Mouse (Mus musculus) hindbrain, postnatal 0 days (tissue): ENCODE measurements around the gene Fabp7. TPM values are rescaled to one million over a fixed set of nuclear protein-coding genes. Genes with fewer than 3 reads are reported as not detected.

Experiments
- ATAC-seq: fragments of 200-750 bp; cut with Nextera tagmentation; 2 replicates; pipeline ENCODE4 v1.8.0; 2017; ENCODE audit warnings: mild to moderate bottlenecking, moderate TSS enrichment, moderate library complexity
- DNase-seq: peaks from one replicate; pipeline ENCODE4 v3.0.0-alpha.2; 2015; ENCODE audit warnings: low spot score
- H3K27ac ChIP-seq: fragments of 300-500 bp; sonication (generic); 2 replicates; pipeline ENCODE4 v1.5.1; 2014; ENCODE audit warnings: mild to moderate bottlenecking
- H3K27me3 ChIP-seq: fragments of 300-500 bp; sonication (generic); 2 replicates; pipeline ENCODE4 v1.6.1; 2014; ENCODE audit warnings: low read length, mixed read lengths; ENCODE audit not compliant: insufficient read depth
- H3K36me3 ChIP-seq: fragments of 300-500 bp; sonication (generic); 2 replicates; pipeline ENCODE4 v1.6.1; 2014; ENCODE audit warnings: low read length, mixed read lengths; ENCODE audit not compliant: insufficient read depth
- H3K4me1 ChIP-seq: fragments of 300-500 bp; sonication (generic); 2 replicates; pipeline ENCODE4 v1.6.1; 2014; ENCODE audit warnings: antibody characterized with exemption, low read length, mixed read lengths; ENCODE audit not compliant: insufficient read depth
- H3K4me2 ChIP-seq: fragments of 300-500 bp; sonication (generic); 2 replicates; pipeline ENCODE4 v1.6.1; 2014; ENCODE audit warnings: low read depth, mild to moderate bottlenecking, low read length, moderate library complexity, mixed read lengths
- H3K4me3 ChIP-seq: fragments of 300-500 bp; sonication (generic); 2 replicates; pipeline ENCODE4 v1.5.1; 2014; ENCODE audit warnings: low read length
- H3K9ac ChIP-seq: fragments of 300-500 bp; sonication (generic); replicated peaks from 2 replicates; pipeline ENCODE4 v1.6.1; 2014; ENCODE audit warnings: mild to moderate bottlenecking, low read length, moderate library complexity, mixed read lengths
- H3K9me3 ChIP-seq: fragments of 300-500 bp; sonication (generic); 2 replicates; pipeline ENCODE4 v1.6.1; 2016; ENCODE audit warnings: low read length, mixed read lengths
- CTCF ChIP-seq: IDR thresholded peaks from 2 replicates; pipeline ENCODE4 v1.5.1; 2016; ENCODE audit warnings: antibody characterized with exemption, control low read depth, low read depth
- WGBS: fragments of 180-500 bp; shearing (Covaris S2); extraction: QIAGEN DNeasy Blood & Tissue Kit; methylation state at CpG from one replicate; pipeline ENCODE4 v1.1.7; 2014; 5-methylcytosine and 5-hydroxymethylcytosine counted together
- polyA plus RNA-seq: library from polyadenylated mRNA; unstranded; fragments of >200 nt; fragmentation: Nextera tagmentation; extraction: Ambion mirVana; gene quantifications from 2 replicates; pipeline ENCODE4 v1.2.1, GENCODE M21; 2015
- total RNA-seq: library from RNA; depleted of rRNA; stranded (reverse); fragments of >200 nt; gene quantifications from 2 replicates; pipeline ENCODE4 v1.2.3, GENCODE M21; 2014

Fabp7 gene
- total and polyA plus RNA-seq, 2 experiments from 2014 or later: 708 to 3,353 TPM

DNA sequence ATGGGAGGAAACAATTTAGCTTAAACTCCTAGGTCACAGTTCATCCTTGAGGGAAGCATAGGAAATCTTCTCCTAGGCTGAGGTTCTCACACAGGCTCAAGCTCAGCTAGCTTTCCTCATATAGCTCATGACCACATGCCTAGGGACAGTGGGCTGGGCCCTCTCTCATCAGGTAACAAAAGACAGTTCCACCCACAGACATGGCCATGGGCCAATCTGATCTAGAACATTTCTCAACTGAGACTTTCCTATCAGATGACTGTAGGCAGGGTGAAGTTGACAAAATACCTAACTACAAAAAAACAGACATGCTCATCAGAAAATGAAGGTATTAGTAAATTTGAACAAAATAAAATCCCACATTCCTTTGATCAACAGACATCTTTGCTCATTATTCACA lies 37.6 kb upstream of the Fabp7 start:
- no peak for DNase-seq
- Histone ChIP-seq H3K4me1 (no peaks in the 10 kb centered on the region), H3K27me3 (no peaks in the 10 kb centered on the region), H3K9me3 (no peaks in the 10 kb centered on the region), H3K4me2 (no peak overlapping the region), H3K36me3 (no peaks in the 10 kb centered on the region), H3K27ac (no peak overlapping the region), H3K9ac (no peak overlapping the region), H3K4me3 (no peak overlapping the region)
- no peak for TF ChIP-seq CTCF
- no peak for ATAC-seq

DNA sequence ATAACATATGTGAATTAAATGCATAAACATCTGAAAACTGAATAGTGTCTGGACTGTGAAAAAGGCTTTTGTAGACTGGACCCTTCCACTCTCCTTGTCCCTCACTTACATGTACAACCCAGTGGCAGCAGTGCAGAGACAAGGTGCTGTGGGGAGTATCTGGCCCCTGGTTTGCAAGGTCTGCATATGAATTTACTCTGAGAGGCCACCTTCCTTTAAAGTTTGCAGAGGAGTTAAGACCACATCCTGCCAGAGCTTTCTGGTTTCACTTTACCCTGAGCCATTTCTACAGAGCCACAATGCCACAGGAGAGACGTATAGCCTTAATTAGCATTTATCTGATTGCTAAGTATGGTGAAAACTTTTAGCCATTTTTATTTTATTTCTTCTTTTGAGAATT lies 31.3 kb upstream of the Fabp7 start:
- Histone ChIP-seq H3K27ac (no peak overlapping the region), H3K4me3 (no peak overlapping the region), H3K36me3 (no peaks in the 10 kb centered on the region), H3K4me2 (no peak overlapping the region), H3K27me3 (no peaks in the 10 kb centered on the region), H3K9ac (no peak overlapping the region), H3K9me3 (no peaks in the 10 kb centered on the region), H3K4me1 (no peaks in the 10 kb centered on the region)
- TF ChIP-seq CTCF: no peak
- ATAC-seq (no peak), DNase-seq (no peak)
- 88% methylated on average over 1 of the region's 1 CpGs for WGBS

DNA sequence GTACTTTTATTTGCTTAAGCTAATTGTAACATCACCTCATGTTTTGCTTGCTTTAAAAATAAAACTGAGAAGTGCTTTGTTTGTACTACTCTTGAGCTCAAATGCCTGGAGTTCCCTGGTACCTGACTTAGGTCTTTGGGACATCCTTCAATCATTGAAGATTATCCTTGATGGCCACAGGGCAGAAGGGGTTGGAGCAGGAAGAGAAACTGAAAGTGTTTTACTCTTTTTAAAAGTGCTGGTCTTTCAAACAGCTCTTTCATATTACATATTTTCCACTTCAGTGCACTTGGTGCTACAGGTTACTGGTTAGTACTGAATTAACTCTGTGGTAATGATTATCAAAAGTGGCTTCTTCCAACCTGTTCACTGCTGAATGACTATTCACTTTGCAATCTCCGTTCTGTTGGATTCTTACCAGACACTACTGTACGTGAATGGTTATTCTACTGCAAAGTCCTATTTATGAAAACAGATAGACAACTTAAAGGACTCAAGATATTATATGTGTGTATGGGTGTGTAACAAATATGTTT lies 29.4 kb upstream of the Fabp7 start:
- no peaks in the 10 kb centered on the region for H3K9me3 ChIP-seq
- no peak overlapping the region for H3K4me3 ChIP-seq
- no peaks in the 10 kb centered on the region for H3K4me1 ChIP-seq
- no peak overlapping the region for H3K4me2 ChIP-seq
- TF ChIP-seq CTCF: no peak
- H3K27ac ChIP-seq: no peak overlapping the region
- DNase-seq (no peak), ATAC-seq (no peak)
- no peaks in the 10 kb centered on the region for H3K36me3 ChIP-seq
- WGBS: 88% methylated on average over 2 of the region's 2 CpGs
- no peak overlapping the region for H3K9ac ChIP-seq
- no peaks in the 10 kb centered on the region for H3K27me3 ChIP-seq

DNA sequence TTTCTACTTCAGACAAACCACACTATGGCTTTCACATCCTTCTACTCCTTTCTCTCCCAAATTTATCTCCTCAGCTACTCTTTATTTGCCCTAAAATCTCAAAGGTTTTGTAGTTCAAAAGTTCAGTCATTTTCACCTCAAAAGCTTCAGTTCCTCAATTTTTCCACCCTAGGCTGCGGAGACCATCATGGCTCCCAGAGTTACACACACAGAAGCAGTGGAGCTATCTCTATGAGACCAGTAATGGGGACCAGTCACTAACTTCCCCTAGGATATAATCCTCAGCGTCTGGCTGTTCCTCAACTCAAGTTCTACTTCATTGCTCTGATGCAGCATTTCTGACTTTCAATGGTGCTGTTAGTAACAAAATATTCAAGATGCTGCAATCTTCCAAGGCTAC lies 25.7 kb upstream of the Fabp7 start:
- Histone ChIP-seq H3K9me3 (no peaks in the 10 kb centered on the region), H3K27ac (no peak overlapping the region), H3K4me2 (no peak overlapping the region), H3K4me3 (no peak overlapping the region), H3K4me1 (no peaks in the 10 kb centered on the region), H3K36me3 (no peaks in the 10 kb centered on the region), H3K9ac (no peak overlapping the region), H3K27me3 (no peaks in the 10 kb centered on the region)
- WGBS: 88% methylated on average over 2 of the region's 2 CpGs
- ATAC-seq (no peak), DNase-seq (no peak)
- TF ChIP-seq CTCF: no peak

DNA sequence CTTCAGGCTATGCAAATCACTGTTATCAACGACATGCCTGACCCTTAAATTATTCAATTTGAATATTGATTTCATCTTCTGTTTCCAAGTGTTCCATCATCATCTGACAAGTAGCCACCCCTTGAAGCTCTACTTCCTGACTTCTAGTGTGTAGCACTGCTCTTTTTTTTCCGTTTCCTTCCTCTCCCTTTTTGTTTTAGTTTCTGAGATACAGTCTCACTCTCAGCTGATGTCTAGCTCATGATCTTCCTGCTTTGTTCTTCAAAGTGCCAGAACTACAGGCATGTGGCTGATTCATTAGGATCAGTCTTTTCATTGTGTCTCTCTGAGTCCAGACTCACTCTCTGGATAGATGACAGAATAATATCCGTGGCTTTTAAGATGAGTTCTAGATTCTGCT lies 24.0 kb upstream of the Fabp7 start:
- ATAC-seq (no peak), DNase-seq (no peak)
- H3K27ac ChIP-seq: no peak overlapping the region
- H3K36me3 ChIP-seq: no peaks in the 10 kb centered on the region
- no peak for TF ChIP-seq CTCF
- no peak overlapping the region for H3K9ac ChIP-seq
- WGBS: 73% methylated on average over 3 of the region's 3 CpGs
- no peak overlapping the region for H3K4me3 ChIP-seq
- no peaks in the 10 kb centered on the region for H3K4me1 ChIP-seq
- no peaks in the 10 kb centered on the region for H3K9me3 ChIP-seq
- H3K4me2 ChIP-seq: no peak overlapping the region
- no peaks in the 10 kb centered on the region for H3K27me3 ChIP-seq

DNA sequence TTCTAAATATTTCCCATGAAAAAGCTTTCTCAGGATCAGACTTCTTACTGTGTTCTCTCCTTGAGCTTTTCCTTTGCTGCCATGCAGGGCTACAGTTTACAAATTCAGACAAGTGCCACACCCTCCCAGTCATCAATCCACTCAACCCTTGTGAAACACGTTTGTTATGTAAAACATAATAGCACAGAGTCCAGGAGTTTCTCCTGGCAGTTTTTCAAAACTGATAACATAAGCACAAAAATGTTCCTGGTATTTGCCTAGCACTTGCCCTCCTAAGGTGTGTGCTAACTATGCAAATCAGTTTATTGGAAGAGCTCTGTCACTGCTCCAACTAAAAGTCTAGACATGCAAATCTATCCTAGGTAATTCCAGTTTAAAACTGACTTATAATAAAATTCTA lies 21.6 kb upstream of the Fabp7 start:
- Histone ChIP-seq H3K9ac (no peak overlapping the region), H3K27me3 (no peaks in the 10 kb centered on the region), H3K4me2 (no peak overlapping the region), H3K4me1 (no peaks in the 10 kb centered on the region), H3K36me3 (no peaks in the 10 kb centered on the region), H3K9me3 (no peaks in the 10 kb centered on the region), H3K27ac (no peak overlapping the region), H3K4me3 (no peak overlapping the region)
- 22% methylated on average over 1 of the region's 1 CpGs for WGBS
- TF ChIP-seq CTCF: no peak
- DNase-seq: no peak
- ATAC-seq: no peak

DNA sequence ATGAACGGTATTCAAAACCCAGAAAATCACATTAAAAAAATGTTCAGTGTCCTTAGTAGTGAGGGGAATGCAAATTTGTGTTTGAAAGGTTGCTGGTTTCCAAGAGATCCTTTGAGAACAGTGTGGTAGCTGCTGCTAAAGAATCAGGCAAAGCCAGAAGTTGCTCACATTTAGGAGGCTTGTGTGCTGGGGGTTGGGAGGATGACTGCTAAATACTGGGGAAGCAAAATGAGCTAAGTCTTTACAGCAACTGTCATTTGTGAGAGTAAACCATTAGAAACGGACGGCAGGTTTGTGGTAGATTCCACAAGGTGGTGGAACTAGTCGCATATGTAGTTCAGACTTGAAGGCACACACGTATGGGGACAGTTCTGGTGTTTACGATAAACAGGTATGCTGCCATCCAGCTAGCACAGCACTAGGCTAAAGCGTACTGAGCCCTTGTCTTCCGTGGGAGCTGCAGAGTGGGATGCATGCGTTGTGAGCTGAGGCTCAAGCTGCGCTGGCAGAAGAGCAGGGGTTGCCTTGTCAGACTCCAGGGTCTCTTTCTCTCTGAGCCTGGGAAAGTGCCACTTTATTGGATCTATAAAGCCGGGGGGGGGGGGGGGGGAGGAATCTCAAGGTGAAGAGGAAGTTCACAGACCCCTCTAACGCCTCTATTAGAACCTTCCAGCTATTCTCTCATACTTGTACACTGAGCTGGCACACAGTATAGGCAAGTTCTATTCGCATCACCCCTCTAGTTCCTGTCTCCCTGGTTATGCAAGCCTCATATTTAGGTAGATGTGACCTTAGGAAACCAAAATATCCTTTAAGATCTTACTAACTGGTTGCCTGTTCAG lies 1.2 kb upstream of the Fabp7 start:
- WGBS: 11% methylated on average over 13 of the region's 13 CpGs
- ATAC-seq (peak; percentile 68), DNase-seq (peak; percentile 75)
- Histone ChIP-seq H3K4me1 (peaks cover 4% of the 10 kb centered on the region; the same call in 1 of the 2 replicates), H3K9ac (peak overlapping the region; percentile 48), H3K4me2 (peak overlapping the region; percentile 57), H3K27ac (peak overlapping the region; percentile 90), H3K27me3 (no peaks in the 10 kb centered on the region), H3K36me3 (no peaks in the 10 kb centered on the region), H3K4me3 (peak overlapping the region; percentile 25), H3K9me3 (no peaks in the 10 kb centered on the region)
- no peak for TF ChIP-seq CTCF
